ENCODE assay signal across 8 mouse cellular contexts in genomic region chr2:26021561-26022257, GRCm38 (mm10). TPM values are rescaled to one million over a fixed set of nuclear protein-coding genes. Genes with fewer than 3 reads are reported as not detected.
DNase-seq lines count a peak whose midpoint lies in the region; ATAC-seq and TF ChIP-seq lines count a peak whose summit lies in the region.

Gene Ubac1, minus strand, starts transcription at chr2:26021747.

- peak; percentile 74 for ATAC-seq in common myeloid progenitor, adult 5-6 weeks (replicated peaks; ENCODE audit: low read depth, poor library complexity, severe bottlenecking)
- ATAC-seq in hindbrain, postnatal 0 days, result peak; percentile 94
- ATAC-seq in megakaryocyte, adult 5-6 weeks (ENCODE audit: poor library complexity, severe bottlenecking), result peak; percentile 94

- H3K4me2 ChIP-seq in hindbrain, postnatal 0 days (ENCODE audit: low read depth, low read length), result peak within 1 kb of the TSS; percentile 84

- peak within 1 kb of the TSS; percentile 80 for H3K9ac ChIP-seq in hindbrain, postnatal 0 days (replicated peaks; ENCODE audit: low read length)

- TF ChIP-seq CTCF in gastrocnemius, adult 2 months (IDR thresholded peaks at IDR 0.05), result no peak
- TF ChIP-seq CTCF in hindbrain, postnatal 0 days (IDR thresholded peaks at IDR 0.05; ENCODE audit: low read depth), result no peak
- TF ChIP-seq CTCF in left cerebral cortex, adult 2 months (IDR thresholded peaks at IDR 0.05), result no peak

- no peaks in the 10 kb centered on the region for H3K9me3 ChIP-seq in hindbrain, postnatal 0 days (ENCODE audit: low read length)

- no peaks in the 10 kb centered on the region for H3K27me3 ChIP-seq in hindbrain, postnatal 0 days (ENCODE audit: insufficient read depth, low read length)

- H3K4me3 ChIP-seq in gastrocnemius, adult 2 months, result peak within 1 kb of the TSS; percentile 74
- H3K4me3 ChIP-seq in hindbrain, postnatal 0 days (ENCODE audit: low read length), result peak within 1 kb of the TSS; percentile 72
- peak within 1 kb of the TSS; percentile 56 for H3K4me3 ChIP-seq in left cerebral cortex, adult 2 months

- WGBS in hindbrain, postnatal 0 days, result 5% methylated on average over 49 of the region's 50 CpGs

- H3K36me3 ChIP-seq in hindbrain, postnatal 0 days (ENCODE audit: insufficient read depth, low read length), result no peaks in the 10 kb centered on the region

- DNase-seq in ZHBTc4 (ENCODE audit: low read depth, low spot score), result peak; percentile 96
- peak; percentile 96 for DNase-seq in gastrocnemius, adult 2 months
- peak; percentile 97 for DNase-seq in hindbrain, postnatal 0 days (ENCODE audit: low spot score)
- DNase-seq in left cerebral cortex, adult 2 months (ENCODE audit: extremely low spot score in 1 of 2, low spot score in 2 of 2), result peak; percentile 90 to 92
- peak; percentile 89 to 94 for DNase-seq in right cerebral cortex, adult 2 months (ENCODE audit: low spot score in 2 of 2)
- DNase-seq in urinary bladder, postnatal 25 days (ENCODE audit: low spot score), result peak; percentile 73

- intact Hi-C loops in gastrocnemius, adult 2 months (cut with DNase I), result loop anchor here (10.0 kb wide), 1 partner anchor 373 kb away; no protein-coding TSS in a partner anchor
- intact Hi-C loops in left cerebral cortex, adult 2 months (cut with DNase I), result loop anchor here (1.0 to 10.0 kb wide), 6 partner anchors 38 to 314 kb away; partner anchors contain the start of genes Bmyc and Camsap1

- H3K27ac ChIP-seq in gastrocnemius, adult 2 months, result peak within 1 kb of the TSS; percentile 99
- peak within 1 kb of the TSS; percentile 93 for H3K27ac ChIP-seq in hindbrain, postnatal 0 days
- peak within 1 kb of the TSS; percentile 97 for H3K27ac ChIP-seq in left cerebral cortex, adult 2 months

- peaks cover 11% of the 10 kb centered on the region for H3K4me1 ChIP-seq in hindbrain, postnatal 0 days (ENCODE audit: insufficient read depth, low read length)

RNA-seq across cellular contexts. Expression of gene Ubac1, which starts in this region (rescaled TPM):
- total RNA-seq in common myeloid progenitor, adult 5-6 weeks (2017), result 69.9 and 79.7 TPM in 2 replicates
- total RNA-seq in gastrocnemius, adult 2 months (2021), result 100 to 1,000 TPM; 223 to 239 TPM
- 93.6 and 131 TPM in 2 replicates for total RNA-seq in hindbrain, postnatal 0 days (2014; rRNA removed)
- 148 and 150 TPM in 2 replicates for polyA plus RNA-seq in hindbrain, postnatal 0 days (2015; fragmentation: Nextera tagmentation; extraction: Ambion mirVana)
- 10 to 100 TPM; 58.3 to 62.7 TPM for total RNA-seq in left cerebral cortex, adult 2 months (2021)
- 39.8 TPM in 2 replicates for total RNA-seq in megakaryocyte, adult 5-6 weeks (2015)
- total RNA-seq in megakaryocyte, adult 5-6 weeks (2017), result 19.0 and 20.9 TPM in 2 replicates

Comparison
In these comparisons a context has a peak if more than half of its experiments do, and no peak if none do; other contexts are left out.
1. Peak in every context shown above with its lines: DNase-seq, ATAC-seq, H3K4me3 ChIP-seq and H3K27ac ChIP-seq.